Mouse (Mus musculus) C2C12 (cell line): ENCODE data around the gene Fis1. TPM values are rescaled to one million over a fixed set of nuclear protein-coding genes. Genes with fewer than 3 reads are reported as not detected.
"Not testable (repeated sequence)": the region's sequence is repeated elsewhere in the genome, so short reads cannot be mapped to it uniquely, and the experiment has no call there.

Experiments used
- H3K27me3 ChIP-seq: one replicate; pipeline ENCODE4 v1.6.1; 2011; ENCODE audit not compliant: control insufficient read depth, insufficient read depth, insufficient read length
- H3K36me3 ChIP-seq: one replicate; pipeline ENCODE4 v1.6.1; 2011; ENCODE audit not compliant: control insufficient read depth, insufficient read depth
- H3K4me3 ChIP-seq: one replicate; pipeline ENCODE4 v1.5.1; 2011; ENCODE audit warnings: mild to moderate bottlenecking, control low read depth; ENCODE audit not compliant: poor library complexity, insufficient read depth, severe bottlenecking
- H3K79me2 ChIP-seq: one replicate; pipeline ENCODE4 v1.6.1; 2011; ENCODE audit not compliant: control insufficient read depth, insufficient read depth
- H3K79me3 ChIP-seq: one replicate; pipeline ENCODE4 v1.6.1; 2011; ENCODE audit warnings: low read depth, control low read depth
- H3ac ChIP-seq: one replicate; pipeline ENCODE3; 2011; ENCODE audit warnings: low read depth; ENCODE audit not compliant: control insufficient read depth, insufficient read length
- CEBPB ChIP-seq: IDR thresholded peaks from one replicate; pipeline ENCODE4 v1.6.1; 2011; ENCODE audit warnings: low read depth, mild to moderate bottlenecking, control low read depth, moderate library complexity
- CTCF ChIP-seq: IDR thresholded peaks from one replicate; pipeline ENCODE4 v1.5.1; 2011; ENCODE audit not compliant: control insufficient read depth, insufficient read depth, insufficient read length
- FOSL1 ChIP-seq: IDR thresholded peaks from one replicate; pipeline ENCODE4 v1.8.0; 2011; ENCODE audit warnings: mild to moderate bottlenecking, low read length; ENCODE audit not compliant: poor library complexity, insufficient read depth, severe bottlenecking
- MAX ChIP-seq: IDR thresholded peaks from one replicate; pipeline ENCODE4 v1.6.1; 2011; ENCODE audit warnings: mild to moderate bottlenecking, control low read depth
- MYOD1 ChIP-seq: IDR thresholded peaks from one replicate; pipeline ENCODE4 v1.6.1; 2011; ENCODE audit warnings: low read depth; ENCODE audit not compliant: control insufficient read depth, insufficient read length
- MYOG ChIP-seq: IDR thresholded peaks from one replicate; pipeline ENCODE4 v1.6.1; 2011; ENCODE audit not compliant: control insufficient read depth, insufficient read length; ENCODE audit errors: extremely low read depth
- USF1 ChIP-seq: IDR thresholded peaks from one replicate; pipeline ENCODE4 v1.6.1; 2011; ENCODE audit warnings: low read depth, mild to moderate bottlenecking, control low read depth, moderate library complexity
- polyA plus RNA-seq: library from polyadenylated mRNA; unstranded; fragments of >200 nt; fragmentation: generic; extraction: Trizol; gene quantifications from one replicate; pipeline ENCODE4 v1.2.1, GENCODE M21; 2012; ENCODE audit warnings: missing spikeins

Fis1 gene
- polyA plus RNA-seq, 1 experiment = 311 TPM

- no peaks in the 10 kb centered on the region for H3K79me2 ChIP-seq
- no peaks in the 10 kb centered on the region for H3K79me3 ChIP-seq
- no peak overlapping the region for H3K4me3 ChIP-seq
- no peaks in the 10 kb centered on the region for H3K36me3 ChIP-seq
- TF ChIP-seq USF1 = no peak
- TF ChIP-seq MAX = no peak
- TF ChIP-seq CTCF = no peak
- no peak for TF ChIP-seq MYOG
- no peak for TF ChIP-seq CEBPB
- TF ChIP-seq FOSL1 = no peak
- no peak for TF ChIP-seq MYOD1
- no peak overlapping the region for H3ac ChIP-seq
- no peaks in the 10 kb centered on the region for H3K27me3 ChIP-seq
Measured at GRCm38 (mm10) chr5:136937621-136938020, 15.5 kb upstream of the Fis1 start.

- Histone ChIP-seq H3K79me3 (no peaks in the 10 kb centered on the region), H3K27me3 (no peaks in the 10 kb centered on the region), H3ac (no peak overlapping the region), H3K79me2 (no peaks in the 10 kb centered on the region), H3K36me3 (no peaks in the 10 kb centered on the region), H3K4me3 (no peak overlapping the region)
- TF ChIP-seq USF1 (no peak), FOSL1 (no peak), MAX (no peak), CTCF (no peak), MYOG (no peak), MYOD1 (no peak), CEBPB (no peak)
Measured at GRCm38 (mm10) chr5:136939284-136939683, 13.8 kb upstream of the Fis1 start.

- H3K27me3 ChIP-seq, H3K4me3 ChIP-seq, H3K79me2 ChIP-seq, H3ac ChIP-seq, H3K79me3 ChIP-seq, H3K36me3 ChIP-seq: not testable (repeated sequence)
Measured at GRCm38 (mm10) chr5:136940029-136940428, 13.0 kb upstream of the Fis1 start.

- no peaks in the 10 kb centered on the region for H3K79me2 ChIP-seq
- H3K27me3 ChIP-seq = no peaks in the 10 kb centered on the region
Measured at GRCm38 (mm10) chr5:136940845-136941560, 12.1 kb upstream of the Fis1 start.

GRCm38 (mm10) chr5:136942781-136943180 lies 10.3 kb upstream of the Fis1 start:
- Histone ChIP-seq H3K36me3 (no peaks in the 10 kb centered on the region), H3ac (no peak overlapping the region), H3K27me3 (no peaks in the 10 kb centered on the region), H3K79me3 (no peaks in the 10 kb centered on the region), H3K4me3 (no peak overlapping the region), H3K79me2 (no peaks in the 10 kb centered on the region)
- TF ChIP-seq MAX = no peak
- TF ChIP-seq CTCF = no peak
- no peak for TF ChIP-seq CEBPB
- no peak for TF ChIP-seq USF1
- no peak for TF ChIP-seq FOSL1
- TF ChIP-seq MYOG = no peak
- no peak for TF ChIP-seq MYOD1

More at GRCm38 (mm10) chr5:136940845-136941560, 12.1 kb upstream of the Fis1 start:
- Histone ChIP-seq H3ac (no peak overlapping the region), H3K79me3 (no peaks in the 10 kb centered on the region), H3K4me3 (no peak overlapping the region), H3K36me3 (no peaks in the 10 kb centered on the region)
- no peak for TF ChIP-seq MAX
- no peak for TF ChIP-seq USF1
- TF ChIP-seq MYOG = no peak
- no peak for TF ChIP-seq MYOD1
- TF ChIP-seq FOSL1 = no peak
- TF ChIP-seq CEBPB = no peak
- no peak for TF ChIP-seq CTCF

GRCm38 (mm10) chr5:136943382-136943781 lies 9.7 kb upstream of the Fis1 start:
- Histone ChIP-seq H3ac (no peak overlapping the region), H3K4me3 (no peak overlapping the region), H3K79me3 (no peaks in the 10 kb centered on the region), H3K79me2 (no peaks in the 10 kb centered on the region), H3K36me3 (no peaks in the 10 kb centered on the region), H3K27me3 (no peaks in the 10 kb centered on the region)
- TF ChIP-seq MYOG (no peak), CEBPB (no peak)
